Mouse (Mus musculus): ENCODE measurements at regions not wholly inside any gene's neighbourhood (a gene's known extent, or its start where the extent isn't known, plus 50 kb on each side); places are given as distances from the start of the nearest gene placed in this dataset.

GRCm38 (mm10) chr13:59917185-59917584, 94.2 kb upstream of the Tut7 start:
- in situ Hi-C loops (cut with MboI, MseI), result no loop called here

- in situ Hi-C loops (cut with MboI, MseI), result no loop called here
Measured at GRCm38 (mm10) chr13:59916166-59917044, 93.5 kb upstream of the Tut7 start.

- in situ Hi-C loops (cut with MboI, MseI), result no loop called here
Measured at GRCm38 (mm10) chr13:59915734-59916133, 92.8 kb upstream of the Tut7 start.

GRCm38 (mm10) chr13:59910179-59911071, 87.5 kb upstream of the Tut7 start:
- in situ Hi-C loops (cut with MboI, MseI), result no loop called here

GRCm38 (mm10) chr13:59909400-59909799, 86.5 kb upstream of the Tut7 start:
- in situ Hi-C loops (cut with MboI, MseI), result no loop called here

- in situ Hi-C loops (cut with MboI, MseI), result no loop called here
Measured at GRCm38 (mm10) chr13:59908786-59909185, 85.8 kb upstream of the Tut7 start.

- in situ Hi-C loops (cut with MboI, MseI), result no loop called here
Measured at GRCm38 (mm10) chr13:59905488-59905887, 82.5 kb upstream of the Tut7 start.

GRCm38 (mm10) chr13:59904415-59904814, 81.5 kb upstream of the Tut7 start:
- in situ Hi-C loops (cut with MboI, MseI), result no loop called here

- in situ Hi-C loops (cut with MboI, MseI), result no loop called here
Measured at GRCm38 (mm10) chr13:59899521-59899920, 76.6 kb upstream of the Tut7 start.

GRCm38 (mm10) chr13:59895754-59896153, 72.8 kb upstream of the Tut7 start:
- in situ Hi-C loops (cut with MboI, MseI), result no loop called here

- in situ Hi-C loops (cut with MboI, MseI), result no loop called here
Measured at GRCm38 (mm10) chr13:59894094-59894493, 71.1 kb upstream of the Tut7 start.

- in situ Hi-C loops (cut with MboI, MseI), result no loop called here
Measured at GRCm38 (mm10) chr13:59892961-59893360, 70.0 kb upstream of the Tut7 start.

GRCm38 (mm10) chr13:59892340-59892739, 69.4 kb upstream of the Tut7 start:
- in situ Hi-C loops (cut with MboI, MseI), result no loop called here

- in situ Hi-C loops (cut with MboI, MseI), result no loop called here
Measured at GRCm38 (mm10) chr13:59891737-59892136, 68.8 kb upstream of the Tut7 start.

- in situ Hi-C loops (cut with MboI, MseI), result no loop called here
Measured at GRCm38 (mm10) chr13:59889468-59890117, 66.6 kb upstream of the Tut7 start.

- in situ Hi-C loops (cut with MboI, MseI), result no loop called here
Measured at GRCm38 (mm10) chr13:59888038-59889016, 65.4 kb upstream of the Tut7 start.

GRCm38 (mm10) chr13:59887306-59887705, 64.4 kb upstream of the Tut7 start:
- in situ Hi-C loops (cut with MboI, MseI), result no loop called here

- in situ Hi-C loops (cut with MboI, MseI), result no loop called here
Measured at GRCm38 (mm10) chr13:59886572-59886971, 63.6 kb upstream of the Tut7 start.

- in situ Hi-C loops (cut with MboI, MseI), result no loop called here
Measured at GRCm38 (mm10) chr13:59881989-59882784, 59.2 kb upstream of the Tut7 start.

GRCm38 (mm10) chr13:59880055-59880454, 57.1 kb upstream of the Tut7 start:
- in situ Hi-C loops (cut with MboI, MseI), result no loop called here
